Mouse (Mus musculus) hindbrain, postnatal 0 days (tissue): Measurements from ENCODE around the gene C77080. TPM values are rescaled to one million over a fixed set of nuclear protein-coding genes. Genes with fewer than 3 reads are reported as not detected.

Experiments
- ATAC-seq: fragments of 200-750 bp; cut with Nextera tagmentation; 2 replicates; pipeline ENCODE4 v1.8.0; 2017; ENCODE audit warnings: mild to moderate bottlenecking, moderate TSS enrichment, moderate library complexity
- DNase-seq: peaks from one replicate; pipeline ENCODE4 v3.0.0-alpha.2; 2015; ENCODE audit warnings: low spot score
- H3K27ac ChIP-seq: fragments of 300-500 bp; sonication (generic); 2 replicates; pipeline ENCODE4 v1.5.1; 2014; ENCODE audit warnings: mild to moderate bottlenecking
- H3K27me3 ChIP-seq: fragments of 300-500 bp; sonication (generic); 2 replicates; pipeline ENCODE4 v1.6.1; 2014; ENCODE audit warnings: low read length, mixed read lengths; ENCODE audit not compliant: insufficient read depth
- H3K36me3 ChIP-seq: fragments of 300-500 bp; sonication (generic); 2 replicates; pipeline ENCODE4 v1.6.1; 2014; ENCODE audit warnings: low read length, mixed read lengths; ENCODE audit not compliant: insufficient read depth
- H3K4me1 ChIP-seq: fragments of 300-500 bp; sonication (generic); 2 replicates; pipeline ENCODE4 v1.6.1; 2014; ENCODE audit warnings: antibody characterized with exemption, low read length, mixed read lengths; ENCODE audit not compliant: insufficient read depth
- H3K4me2 ChIP-seq: fragments of 300-500 bp; sonication (generic); 2 replicates; pipeline ENCODE4 v1.6.1; 2014; ENCODE audit warnings: low read depth, mild to moderate bottlenecking, low read length, moderate library complexity, mixed read lengths
- H3K4me3 ChIP-seq: fragments of 300-500 bp; sonication (generic); 2 replicates; pipeline ENCODE4 v1.5.1; 2014; ENCODE audit warnings: low read length
- H3K9ac ChIP-seq: fragments of 300-500 bp; sonication (generic); replicated peaks from 2 replicates; pipeline ENCODE4 v1.6.1; 2014; ENCODE audit warnings: mild to moderate bottlenecking, low read length, moderate library complexity, mixed read lengths
- H3K9me3 ChIP-seq: fragments of 300-500 bp; sonication (generic); 2 replicates; pipeline ENCODE4 v1.6.1; 2016; ENCODE audit warnings: low read length, mixed read lengths
- CTCF ChIP-seq: IDR thresholded peaks from 2 replicates; pipeline ENCODE4 v1.5.1; 2016; ENCODE audit warnings: antibody characterized with exemption, control low read depth, low read depth
- WGBS: fragments of 180-500 bp; shearing (Covaris S2); extraction: QIAGEN DNeasy Blood & Tissue Kit; methylation state at CpG from one replicate; pipeline ENCODE4 v1.1.7; 2014; 5-methylcytosine and 5-hydroxymethylcytosine counted together
- polyA plus RNA-seq: library from polyadenylated mRNA; unstranded; fragments of >200 nt; fragmentation: Nextera tagmentation; extraction: Ambion mirVana; gene quantifications from 2 replicates; pipeline ENCODE4 v1.2.1, GENCODE M21; 2015
- total RNA-seq: library from RNA; depleted of rRNA; stranded (reverse); fragments of >200 nt; gene quantifications from 2 replicates; pipeline ENCODE4 v1.2.3, GENCODE M21; 2014

C77080 gene
- total and polyA plus RNA-seq, 2 experiments from 2014 or later: 5.3 to 29.0 TPM

GRCm38 (mm10) chr4:129226441-129226963 is 34.7 kb downstream of the C77080 start:
- 20% methylated on average over 5 of the region's 5 CpGs for WGBS
- H3K9ac ChIP-seq: peak overlapping the region; percentile 52
- peak overlapping the region; percentile 43 for H3K4me3 ChIP-seq
- H3K27me3 ChIP-seq: no peaks in the 10 kb centered on the region
- H3K27ac ChIP-seq: peak overlapping the region; percentile 76; the same call in 1 of the 2 replicates
- DNase-seq: no peak
- TF ChIP-seq CTCF: no peak
- peak overlapping the region; percentile 61 for H3K4me2 ChIP-seq
- no peaks in the 10 kb centered on the region for H3K9me3 ChIP-seq
- peaks cover 18% of the 10 kb centered on the region; the same call in 1 of the 2 replicates for H3K36me3 ChIP-seq
- no peak for ATAC-seq
- peaks cover 31% of the 10 kb centered on the region; the same call in 1 of the 2 replicates for H3K4me1 ChIP-seq

DNA sequence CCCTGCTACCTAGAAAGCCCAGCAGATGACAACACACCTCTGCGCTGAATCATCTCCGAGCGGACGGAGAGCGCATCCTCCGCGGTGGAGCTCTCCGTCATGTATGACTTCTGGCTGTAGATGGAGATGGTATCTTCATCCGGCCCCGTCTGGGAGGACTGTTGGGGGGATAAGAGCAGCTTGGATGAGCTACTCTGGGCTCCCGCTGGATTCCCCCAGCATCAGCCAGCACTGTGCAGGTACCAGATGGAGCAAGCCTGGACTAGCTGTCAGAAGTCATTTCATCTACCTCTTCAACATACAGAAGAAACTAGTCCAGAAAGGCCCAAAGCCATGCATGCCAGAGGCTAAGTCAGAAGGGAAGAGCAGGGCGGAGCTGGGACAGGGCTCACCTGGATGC is 35.9 kb downstream of the C77080 start:
- no peaks in the 10 kb centered on the region for H3K27me3 ChIP-seq
- DNase-seq: no peak
- peaks cover 19% of the 10 kb centered on the region; the same call in 1 of the 2 replicates for H3K36me3 ChIP-seq
- no peaks in the 10 kb centered on the region for H3K9me3 ChIP-seq
- peak overlapping the region; percentile 45; the same call in 1 of the 2 replicates for H3K27ac ChIP-seq
- no peak overlapping the region for H3K4me3 ChIP-seq
- H3K4me2 ChIP-seq: peak overlapping the region; percentile 61
- WGBS: 84% methylated on average over 12 of the region's 12 CpGs
- no peak for TF ChIP-seq CTCF
- ATAC-seq: no peak
- H3K4me1 ChIP-seq: peaks cover 31% of the 10 kb centered on the region; the same call in 1 of the 2 replicates
- no peak overlapping the region for H3K9ac ChIP-seq

GRCm38 (mm10) chr4:129223421-129224281 is 37.6 kb downstream of the C77080 start:
- Histone ChIP-seq H3K27ac (0 out of 2 replicates have a peak overlapping the region, but pooled peaks have one; percentile 32), H3K36me3 (peaks cover 31% of the 10 kb centered on the region)

GRCm38 (mm10) chr4:129222019-129222925 is 38.9 kb downstream of the C77080 start:
- 65% methylated on average over 31 of the region's 31 CpGs for WGBS
- Histone ChIP-seq H3K4me2 (no peak overlapping the region), H3K4me1 (peaks cover 20% of the 10 kb centered on the region; the same call in 1 of the 2 replicates), H3K36me3 (peaks cover 44% of the 10 kb centered on the region), H3K27ac (no peak overlapping the region), H3K9me3 (no peaks in the 10 kb centered on the region), H3K27me3 (no peaks in the 10 kb centered on the region), H3K9ac (no peak overlapping the region), H3K4me3 (no peak overlapping the region)
- ATAC-seq: no peak
- no peak for TF ChIP-seq CTCF
- DNase-seq: no peak

More at GRCm38 (mm10) chr4:129223421-129224281, 37.6 kb downstream of the C77080 start:
- DNase-seq (peak; percentile 47), ATAC-seq (peak; percentile 30; the same call in 1 of the 2 replicates)
- 20% methylated on average over 55 of the region's 55 CpGs for WGBS
- Histone ChIP-seq H3K9me3 (no peaks in the 10 kb centered on the region), H3K4me3 (peak overlapping the region; percentile 18), H3K27me3 (no peaks in the 10 kb centered on the region), H3K9ac (peak overlapping the region; percentile 46), H3K4me1 (peaks cover 31% of the 10 kb centered on the region; the same call in 1 of the 2 replicates), H3K4me2 (peak overlapping the region; percentile 51)
- TF ChIP-seq CTCF: no peak

- WGBS: 76% methylated on average over 23 of the region's 23 CpGs
- no peaks in the 10 kb centered on the region for H3K27me3 ChIP-seq
- H3K27ac ChIP-seq: no peak overlapping the region
- ATAC-seq: no peak
- no peak overlapping the region for H3K4me2 ChIP-seq
- DNase-seq: no peak
- TF ChIP-seq CTCF: no peak
- peaks cover 14% of the 10 kb centered on the region; the same call in 1 of the 2 replicates for H3K4me1 ChIP-seq
- H3K36me3 ChIP-seq: peaks cover 51% of the 10 kb centered on the region
- no peak overlapping the region for H3K9ac ChIP-seq
- no peaks in the 10 kb centered on the region for H3K9me3 ChIP-seq
- no peak overlapping the region for H3K4me3 ChIP-seq
Measured at GRCm38 (mm10) chr4:129221097-129222010, 39.9 kb downstream of the C77080 start.
